Mouse (Mus musculus): Measurements from ENCODE around the gene Pld3.

The Pld3 gene

GRCm38 (mm10) chr7:27552931-27553513, at the start of gene Pld3, which contains the start of gene 2310022A10Rik:
TSS of gene Pld3 (minus strand) at chr7:27553218.
TSS of gene 2310022A10Rik (plus strand) at chr7:27553233.
- peak; percentile 98 for DNase-seq (ENCODE audit: low read depth, low spot score)

- no peak for DNase-seq (ENCODE audit: low read depth, low spot score)
These were observed 49.1 kb upstream of the Pld3 start for GRCm38 (mm10) chr7:27602161-27602560.

DNA sequence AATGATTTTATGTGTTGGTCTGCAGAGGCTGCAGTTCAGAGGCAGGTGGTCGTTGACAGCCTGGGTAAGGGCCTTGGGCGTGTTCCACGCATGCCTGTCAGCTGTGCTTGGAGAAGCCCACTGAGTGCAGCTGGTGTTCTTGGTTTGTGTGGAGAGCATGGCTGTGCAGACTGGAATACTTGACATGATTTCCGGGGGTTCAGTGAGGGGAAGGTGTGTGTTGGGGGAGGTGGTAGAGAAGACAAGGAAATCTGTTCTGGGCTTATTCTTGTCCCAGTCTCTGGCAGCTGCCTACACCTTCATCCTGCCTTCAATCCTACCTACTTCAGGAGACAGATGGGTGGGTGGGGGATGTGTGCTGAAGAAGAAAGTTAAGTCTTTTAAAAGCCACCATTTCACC, 48.6 kb upstream of the Pld3 start:
- DNase-seq (ENCODE audit: low read depth, low spot score): no peak

GRCm38 (mm10) chr7:27598053-27598452, 45.0 kb upstream of the Pld3 start:
- no peak for DNase-seq (ENCODE audit: low read depth, low spot score)

DNA sequence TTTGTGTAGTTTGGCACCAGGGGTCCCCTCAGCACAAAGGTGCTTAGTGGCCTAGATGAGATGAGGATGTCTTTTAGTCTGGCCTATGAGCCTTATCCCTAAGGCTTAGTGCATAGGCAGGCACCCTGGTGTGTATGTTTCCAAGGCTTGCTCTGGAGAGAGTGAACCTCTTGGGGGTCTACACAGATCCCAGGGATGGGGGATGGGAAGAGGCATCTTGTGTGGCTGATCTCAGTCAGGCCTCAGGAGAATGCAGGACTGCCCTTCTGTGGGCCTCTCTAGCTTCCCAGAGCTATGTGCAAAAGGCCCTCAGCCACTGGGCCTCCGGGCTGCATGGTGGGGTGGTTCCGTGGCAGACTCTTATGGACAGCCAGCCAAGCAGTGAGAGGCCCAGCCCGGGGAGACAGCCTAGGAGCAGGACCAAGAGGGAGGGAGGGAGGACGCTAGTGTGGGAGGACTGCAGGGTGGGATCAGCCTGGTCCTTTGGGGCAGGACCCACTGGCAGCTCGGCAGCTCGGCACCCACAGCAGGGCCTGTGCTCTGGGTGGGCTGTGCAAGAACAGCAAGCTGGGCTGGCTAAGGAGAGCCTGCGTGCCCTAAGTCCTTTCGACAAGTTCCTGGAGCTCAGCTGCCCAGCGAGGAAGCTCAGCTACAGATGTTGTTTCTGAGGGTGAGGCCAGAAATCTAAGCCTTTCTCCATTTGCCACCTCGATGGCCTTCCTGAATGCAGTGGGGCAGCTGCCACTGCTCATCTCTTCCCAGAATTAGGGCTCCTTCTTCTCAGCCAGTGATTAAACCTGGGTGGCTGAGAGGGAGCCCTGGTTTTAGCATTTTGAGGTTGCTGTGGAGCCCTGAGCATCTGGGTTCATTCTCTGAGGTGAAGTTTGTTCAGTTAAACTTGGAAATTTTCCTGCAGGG, 43.8 kb upstream of the Pld3 start:
- DNase-seq (ENCODE audit: low read depth, low spot score): no peak

- DNase-seq (ENCODE audit: low read depth, low spot score): peak; percentile 13
These were observed 40.1 kb upstream of the Pld3 start for GRCm38 (mm10) chr7:27592934-27593645.

DNA sequence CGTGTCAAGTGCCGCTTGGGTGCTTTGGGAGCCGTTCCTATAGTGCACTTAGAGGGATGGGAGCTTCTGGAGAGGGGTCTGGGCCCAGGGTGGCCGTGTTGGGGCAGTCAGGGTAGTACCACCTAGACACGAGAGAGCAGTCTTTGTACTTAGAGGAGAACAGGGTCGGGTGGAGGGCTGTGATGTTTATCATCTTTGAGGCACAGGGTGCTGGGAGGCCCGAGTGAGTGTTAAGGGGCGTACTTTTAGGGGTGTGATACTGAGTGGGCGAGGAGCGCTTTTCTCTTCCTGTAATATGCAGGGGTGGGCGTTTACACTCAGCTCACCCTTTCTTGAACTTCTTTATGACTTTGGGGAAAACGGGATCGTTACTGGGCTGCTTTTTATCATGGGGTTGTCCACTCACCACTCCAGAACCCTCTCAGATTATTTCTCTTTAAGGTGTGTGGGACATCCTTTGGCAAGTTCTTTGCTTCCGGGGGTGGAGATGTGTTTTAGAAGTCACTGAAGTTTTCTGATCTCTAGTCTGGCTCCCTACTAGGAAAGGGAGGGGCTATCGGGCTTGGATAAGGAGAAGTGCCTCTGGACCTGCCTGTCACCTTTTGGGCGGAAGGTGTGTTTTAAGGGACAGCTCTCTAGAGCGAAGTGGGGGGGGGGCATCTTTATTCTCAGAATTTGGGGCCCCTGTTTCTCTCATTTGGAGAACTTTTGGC, 39.4 kb upstream of the Pld3 start:
- no peak for DNase-seq (ENCODE audit: low read depth, low spot score)

DNA sequence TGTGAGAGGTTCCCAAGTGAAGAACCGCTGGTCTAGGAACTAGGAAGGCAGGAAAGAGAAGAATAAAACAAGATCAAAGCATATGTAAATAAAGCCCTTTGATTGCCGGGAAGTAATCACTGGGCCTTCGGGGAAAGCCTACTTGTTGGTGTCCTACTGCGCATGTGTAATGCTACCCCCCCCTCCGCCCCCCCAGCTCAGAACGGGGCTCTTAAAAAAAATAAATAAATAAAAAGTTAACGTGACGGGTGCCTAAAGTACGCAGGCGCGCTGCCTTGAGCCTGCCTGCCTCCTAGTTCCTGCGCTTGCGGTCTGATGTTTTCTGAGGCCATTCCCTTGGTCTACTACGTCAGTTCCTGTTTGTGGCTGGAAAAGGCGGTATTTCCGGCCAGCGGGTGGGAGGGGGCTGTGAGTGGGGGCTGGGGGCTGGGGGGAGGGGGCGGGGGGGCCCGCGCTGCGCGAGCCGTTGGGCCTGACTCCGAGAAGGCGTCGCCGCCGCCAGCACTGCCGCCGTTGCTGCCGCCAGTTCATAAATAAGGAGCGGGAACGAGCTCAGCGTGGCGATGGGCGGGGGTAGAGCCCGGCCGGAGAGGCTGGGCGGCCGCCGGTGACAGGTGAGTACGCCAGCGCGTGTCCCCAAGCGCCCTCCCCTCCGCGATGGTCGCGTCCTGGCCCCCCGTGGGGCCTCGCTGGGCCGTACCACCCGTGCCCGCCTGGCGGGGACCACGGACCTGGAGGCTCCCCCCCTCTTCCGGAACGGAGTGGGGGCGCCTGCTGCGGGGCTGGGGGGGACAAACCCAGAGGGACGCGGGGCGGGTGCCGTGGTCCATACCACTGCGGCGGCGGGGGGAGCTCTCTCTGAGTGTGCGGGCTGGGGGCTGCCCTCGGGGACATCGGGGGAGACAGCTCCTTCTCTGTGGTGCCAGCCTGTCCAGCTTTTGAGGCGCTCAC, 38.5 kb upstream of the Pld3 start, which contains the start of gene Akt2:
Gene Akt2, plus strand, starts transcription at position 287 of the 951 bp plus-strand sequence.
- peak; percentile 98 for DNase-seq (ENCODE audit: low read depth, low spot score)

- no peak for DNase-seq (ENCODE audit: low read depth, low spot score)
These were observed 37.7 kb upstream of the Pld3 start for GRCm38 (mm10) chr7:27590566-27591213.

- DNase-seq (ENCODE audit: low read depth, low spot score): no peak
These were observed 37.1 kb upstream of the Pld3 start for GRCm38 (mm10) chr7:27590088-27590487.

DNA sequence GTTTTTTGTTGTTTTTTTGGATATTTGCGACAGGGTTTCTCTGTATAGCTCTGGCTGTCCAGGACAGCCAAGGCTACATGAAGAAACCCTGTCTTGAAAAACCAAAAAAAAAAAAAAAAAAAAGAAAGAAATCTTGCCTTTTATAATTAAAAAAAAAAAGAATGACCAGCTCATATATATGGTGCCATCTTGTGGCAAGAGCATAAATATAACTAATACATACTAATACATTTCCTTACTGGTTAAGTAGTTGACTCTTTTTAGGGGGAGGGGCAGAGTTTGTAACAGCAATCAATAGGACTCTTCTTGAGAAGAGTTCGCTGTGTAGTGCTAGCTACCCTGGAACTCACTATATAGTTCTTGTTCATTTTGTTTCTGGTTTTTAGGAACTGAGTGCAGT, 34.7 kb upstream of the Pld3 start:
- DNase-seq (ENCODE audit: low read depth, low spot score): peak; percentile 34

GRCm38 (mm10) chr7:27586861-27587260, 33.8 kb upstream of the Pld3 start:
- DNase-seq (ENCODE audit: low read depth, low spot score): no peak

GRCm38 (mm10) chr7:27580380-27581174, 27.6 kb upstream of the Pld3 start:
- no peak for DNase-seq (ENCODE audit: low read depth, low spot score)

- no peak for DNase-seq (ENCODE audit: low read depth, low spot score)
These were observed 25.4 kb upstream of the Pld3 start for GRCm38 (mm10) chr7:27578465-27578864.

DNA sequence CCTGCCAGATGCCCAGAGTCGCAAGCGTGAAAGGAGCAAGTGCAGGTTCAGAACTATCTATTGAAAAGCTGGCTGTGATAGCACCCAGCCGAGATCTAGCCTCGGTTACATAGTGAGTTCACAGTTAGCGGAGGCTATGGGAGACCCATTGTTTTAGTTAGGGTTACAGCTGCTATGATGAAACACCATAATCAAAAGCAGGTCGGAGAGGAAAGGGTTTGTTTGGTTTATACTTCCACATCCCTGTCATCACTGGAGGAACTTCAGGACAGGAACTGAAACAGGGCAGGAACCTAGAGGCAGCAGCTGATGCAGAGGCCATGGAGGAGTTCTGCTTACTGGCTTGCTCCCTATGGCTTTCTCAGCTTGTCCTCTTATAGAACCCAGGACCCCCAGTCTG, 24.6 kb upstream of the Pld3 start:
- no peak for DNase-seq (ENCODE audit: low read depth, low spot score)

- peak; percentile 75 for DNase-seq (ENCODE audit: low read depth, low spot score)
These were observed 23.9 kb upstream of the Pld3 start for GRCm38 (mm10) chr7:27576914-27577313.

DNA sequence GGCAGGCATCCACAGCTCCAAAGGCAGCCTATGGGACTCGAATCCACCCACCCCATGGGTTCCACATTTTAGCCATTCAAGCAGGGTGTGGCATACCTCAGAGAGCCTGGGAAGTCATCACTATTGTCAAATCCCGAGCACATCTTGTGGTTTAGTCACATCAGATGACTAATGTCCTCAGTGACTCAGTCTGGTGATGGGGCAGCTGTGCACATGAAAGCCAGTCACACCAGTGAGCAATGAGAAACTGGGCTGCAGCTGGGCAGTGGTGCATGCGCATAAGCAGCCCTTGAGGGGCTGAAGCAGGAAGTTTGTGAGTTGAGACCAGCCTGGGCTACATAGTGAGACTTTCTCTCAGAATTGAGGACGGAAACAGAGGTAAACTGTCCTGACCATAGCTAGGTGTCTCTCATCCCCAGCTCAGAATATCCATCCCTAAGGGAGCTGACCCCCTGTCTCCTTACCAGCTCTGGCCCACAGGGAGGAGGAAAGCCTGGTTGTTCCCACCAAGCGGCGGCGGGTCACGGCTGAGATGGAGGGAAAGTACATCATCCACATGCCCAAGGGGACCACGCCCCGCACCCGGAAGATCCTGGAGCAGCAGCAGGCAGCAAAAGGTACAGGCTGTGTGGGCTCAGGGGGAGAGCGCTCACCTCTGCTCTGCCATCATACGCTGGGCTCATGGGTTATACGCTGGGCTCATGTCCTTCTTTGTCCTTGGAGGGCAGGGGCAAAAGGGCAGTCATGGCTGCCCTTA, 21.3 kb upstream of the Pld3 start:
- DNase-seq (ENCODE audit: low read depth, low spot score): no peak

DNA sequence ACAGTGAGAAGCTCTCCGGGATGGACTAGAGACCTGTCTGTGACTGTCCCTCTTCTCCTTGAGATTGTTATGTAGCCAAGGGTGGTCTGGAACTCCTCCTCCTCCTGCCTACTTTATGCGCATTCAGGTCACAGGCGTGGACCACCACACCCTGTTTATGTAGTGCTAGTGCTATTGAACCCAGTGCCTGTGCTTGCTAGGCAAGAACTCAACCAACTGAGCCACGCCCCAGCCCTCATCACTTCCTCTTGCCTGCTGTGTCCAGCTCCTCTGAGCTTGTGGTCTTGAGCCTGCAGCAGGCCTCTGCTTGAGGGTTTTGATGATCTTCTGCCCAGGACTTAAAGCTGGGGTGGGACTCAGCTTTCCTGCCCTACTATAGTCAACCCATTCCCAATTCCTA, 19.1 kb upstream of the Pld3 start:
- no peak for DNase-seq (ENCODE audit: low read depth, low spot score)
